Mouse (Mus musculus) kidney, embryonic 16.5 days (tissue): Measurements from ENCODE around the gene Mical3. TPM values are rescaled to one million over a fixed set of nuclear protein-coding genes. Genes with fewer than 3 reads are reported as not detected.

Source experiments
- ATAC-seq: fragments of 200-750 bp; cut with Nextera tagmentation; 2 replicates; pipeline ENCODE4 v1.8.0; 2017; ENCODE audit warnings: moderate TSS enrichment; ENCODE audit not compliant: low FRiP score, low TSS enrichment
- H3K27ac ChIP-seq: fragments of 300-500 bp; sonication (generic); 2 replicates; pipeline ENCODE4 v1.5.1; 2014; ENCODE audit warnings: low read length
- H3K27me3 ChIP-seq: fragments of 300-500 bp; sonication (generic); 2 replicates; pipeline ENCODE4 v1.6.1; 2014; ENCODE audit warnings: low read length, control low read depth, mixed read lengths; ENCODE audit not compliant: insufficient read depth
- H3K36me3 ChIP-seq: fragments of 300-500 bp; sonication (generic); 2 replicates; pipeline ENCODE4 v1.6.1; 2014; ENCODE audit warnings: low read length, control low read depth, mixed read lengths; ENCODE audit not compliant: insufficient read depth
- H3K4me1 ChIP-seq: fragments of 300-500 bp; sonication (generic); 2 replicates; pipeline ENCODE4 v1.6.1; 2014; ENCODE audit warnings: low read length, control low read depth, mixed read lengths; ENCODE audit not compliant: insufficient read depth
- H3K4me2 ChIP-seq: fragments of 300-500 bp; sonication (generic); replicated peaks from 2 replicates; pipeline ENCODE4 v1.6.1; 2014; ENCODE audit warnings: low read depth, low read length
- H3K4me3 ChIP-seq: fragments of 300-500 bp; sonication (generic); 2 replicates; pipeline ENCODE4 v1.5.1; 2014; ENCODE audit warnings: mild to moderate bottlenecking, low read length
- H3K9ac ChIP-seq: fragments of 300-500 bp; sonication (generic); replicated peaks from 2 replicates; pipeline ENCODE4 v1.6.1; 2014; ENCODE audit warnings: low read length
- H3K9me3 ChIP-seq: fragments of 300-500 bp; sonication (generic); 2 replicates; pipeline ENCODE4 v1.6.1; 2016; ENCODE audit warnings: low read length, control low read depth
- WGBS: fragments of 180-500 bp; shearing (Covaris S2); extraction: QIAGEN DNeasy Blood & Tissue Kit; methylation state at CpG from one replicate; pipeline ENCODE4 v1.1.7; 2014; 5-methylcytosine and 5-hydroxymethylcytosine counted together
- polyA plus RNA-seq: library from polyadenylated mRNA; unstranded; fragments of >200 nt; fragmentation: Nextera tagmentation; extraction: Ambion mirVana; gene quantifications from 2 replicates; pipeline ENCODE4 v1.2.1, GENCODE M21; 2015

The Mical3 gene
- polyA plus RNA-seq, 1 experiment from 2014 or later = 10.9 TPM

DNA sequence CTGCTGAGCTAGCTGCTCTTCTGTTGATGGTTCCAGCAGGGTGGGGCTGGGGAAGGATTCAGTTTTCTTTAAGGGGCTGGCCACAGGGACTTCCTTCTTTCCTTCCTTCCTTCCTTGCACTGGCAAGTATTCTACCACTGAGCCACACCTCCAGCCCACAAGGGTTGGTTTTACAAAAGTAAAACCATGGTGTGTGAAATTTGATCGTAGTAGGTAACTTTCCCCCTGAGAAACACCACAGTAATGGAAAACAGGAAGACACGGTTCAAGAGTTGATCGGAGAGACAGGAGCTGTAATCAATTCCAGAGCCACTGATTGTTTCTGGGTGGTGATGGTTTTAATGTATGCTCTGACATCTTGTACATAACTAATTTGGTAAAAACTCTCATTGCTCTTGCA lies 18.6 kb upstream of the Mical3 start:
- H3K4me3 ChIP-seq = no peak overlapping the region
- H3K4me2 ChIP-seq = no peak overlapping the region
- WGBS = 46% methylated on average over 3 of the region's 3 CpGs
- H3K27ac ChIP-seq = no peak overlapping the region
- H3K9ac ChIP-seq = no peak overlapping the region
- no peaks in the 10 kb centered on the region for H3K9me3 ChIP-seq
- H3K27me3 ChIP-seq = no peaks in the 10 kb centered on the region
- peaks cover 18% of the 10 kb centered on the region for H3K4me1 ChIP-seq
- no peak for ATAC-seq
- H3K36me3 ChIP-seq = no peaks in the 10 kb centered on the region

GRCm38 (mm10) chr6:121148360-121148759 lies 17.6 kb upstream of the Mical3 start:
- H3K9me3 ChIP-seq = no peaks in the 10 kb centered on the region
- 46% methylated on average over 3 of the region's 3 CpGs for WGBS
- H3K27me3 ChIP-seq = no peaks in the 10 kb centered on the region
- H3K4me2 ChIP-seq = no peak overlapping the region
- no peak overlapping the region for H3K4me3 ChIP-seq
- peaks cover 26% of the 10 kb centered on the region for H3K4me1 ChIP-seq
- no peak overlapping the region for H3K9ac ChIP-seq
- no peaks in the 10 kb centered on the region for H3K36me3 ChIP-seq
- ATAC-seq = no peak
- H3K27ac ChIP-seq = no peak overlapping the region

DNA sequence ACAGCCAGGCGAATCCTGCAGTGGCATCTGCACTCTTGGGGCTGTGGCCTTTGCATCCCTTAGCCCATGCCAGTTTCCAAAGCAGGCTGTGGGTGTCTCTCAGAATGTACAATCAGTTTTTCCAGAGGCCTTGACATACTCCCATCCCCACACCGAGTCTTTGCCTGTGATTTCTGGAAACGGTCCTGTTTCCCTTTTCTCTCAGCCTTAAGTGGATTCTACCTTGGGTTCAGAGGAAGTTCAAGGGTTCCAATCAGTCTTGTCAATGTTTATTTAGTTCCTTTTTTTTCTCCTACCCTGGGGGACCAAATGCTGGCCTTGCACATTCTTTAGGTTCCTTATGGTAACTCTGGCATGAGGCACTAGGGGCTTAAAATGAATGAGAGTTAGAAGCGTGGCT lies 16.0 kb upstream of the Mical3 start:
- no peaks in the 10 kb centered on the region for H3K9me3 ChIP-seq
- no peaks in the 10 kb centered on the region for H3K36me3 ChIP-seq
- no peak overlapping the region for H3K9ac ChIP-seq
- 34% methylated on average over 4 of the region's 4 CpGs for WGBS
- H3K4me3 ChIP-seq = no peak overlapping the region
- H3K27me3 ChIP-seq = no peaks in the 10 kb centered on the region
- H3K4me2 ChIP-seq = no peak overlapping the region; the same call in 1 of the 2 replicates
- peak; percentile 58; the same call in 1 of the 2 replicates for ATAC-seq
- peak overlapping the region; percentile 51 for H3K27ac ChIP-seq
- peaks cover 28% of the 10 kb centered on the region for H3K4me1 ChIP-seq

- H3K27me3 ChIP-seq = no peaks in the 10 kb centered on the region
- no peaks in the 10 kb centered on the region for H3K9me3 ChIP-seq
- H3K9ac ChIP-seq = peak overlapping the region; percentile 29; the same call in 1 of the 2 replicates
- peaks cover 25% of the 10 kb centered on the region for H3K4me1 ChIP-seq
- H3K27ac ChIP-seq = no peak overlapping the region
- no peak overlapping the region for H3K4me3 ChIP-seq
- H3K4me2 ChIP-seq = no peak overlapping the region
- H3K36me3 ChIP-seq = no peaks in the 10 kb centered on the region
- 49% methylated on average over 8 of the region's 8 CpGs for WGBS
- ATAC-seq = no peak
Measured at GRCm38 (mm10) chr6:121145906-121146305, 15.1 kb upstream of the Mical3 start.

DNA sequence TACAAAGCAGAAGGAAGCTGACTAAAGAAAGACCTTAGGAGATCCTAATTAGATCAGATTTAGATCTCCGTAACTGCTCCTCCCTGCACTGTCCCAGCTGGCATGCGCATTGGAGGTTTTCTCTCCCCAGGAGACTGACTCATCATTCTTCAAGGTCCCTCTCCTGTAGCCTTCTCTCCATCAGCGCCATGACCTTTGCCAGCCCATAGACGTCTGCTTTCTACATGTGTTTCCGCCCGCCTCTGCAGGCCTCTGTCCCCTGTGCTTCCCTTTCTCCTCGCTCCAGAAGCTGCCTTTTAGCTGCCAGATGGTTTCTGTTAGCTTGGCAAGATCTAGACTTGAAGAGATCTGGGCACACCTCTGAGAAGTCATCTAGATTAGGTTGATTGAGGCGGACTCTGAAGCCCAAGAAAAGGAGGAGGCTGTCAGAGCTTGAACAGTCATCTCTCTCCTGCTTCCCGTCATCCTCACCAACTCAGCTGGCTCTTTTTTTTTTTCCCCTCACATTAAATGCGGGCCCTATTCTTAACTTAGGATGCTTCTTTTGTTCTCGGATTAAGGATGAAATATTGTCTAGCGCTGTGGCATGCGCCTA lies 14.3 kb upstream of the Mical3 start:
- 68% methylated on average over 13 of the region's 13 CpGs for WGBS
- Histone ChIP-seq H3K4me1 (peaks cover 25% of the 10 kb centered on the region), H3K36me3 (no peaks in the 10 kb centered on the region), H3K4me2 (no peak overlapping the region), H3K9ac (no peak overlapping the region), H3K27ac (no peak overlapping the region), H3K4me3 (no peak overlapping the region), H3K27me3 (no peaks in the 10 kb centered on the region), H3K9me3 (no peaks in the 10 kb centered on the region)
- ATAC-seq = no peak

DNA sequence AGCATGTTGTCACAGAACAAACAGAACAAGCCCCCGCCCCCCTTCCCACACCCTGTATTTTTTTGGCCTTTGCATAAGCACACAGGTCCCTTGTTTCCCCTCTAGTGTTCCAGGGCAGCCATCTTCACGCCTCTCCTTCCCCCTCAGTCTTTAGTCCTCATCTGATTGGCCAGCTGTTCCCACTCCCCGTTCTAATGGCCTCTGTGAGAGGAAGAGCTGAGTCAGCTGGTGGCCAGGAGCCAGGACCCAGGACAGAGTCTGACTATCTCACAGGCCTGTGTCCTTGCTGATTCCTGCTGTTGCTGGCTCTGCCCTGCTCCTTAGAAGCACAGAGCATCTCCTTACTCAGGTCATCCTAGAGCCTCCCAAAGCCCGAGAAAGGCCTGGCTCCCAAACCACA lies 13.3 kb upstream of the Mical3 start:
- Histone ChIP-seq H3K9me3 (no peaks in the 10 kb centered on the region), H3K4me2 (no peak overlapping the region), H3K9ac (no peak overlapping the region), H3K27ac (peak overlapping the region; percentile 7; the same call in 1 of the 2 replicates), H3K36me3 (no peaks in the 10 kb centered on the region), H3K4me3 (no peak overlapping the region), H3K27me3 (no peaks in the 10 kb centered on the region), H3K4me1 (peaks cover 25% of the 10 kb centered on the region)
- peak; percentile 73 for ATAC-seq
- 50% methylated on average over 4 of the region's 4 CpGs for WGBS

GRCm38 (mm10) chr6:121143439-121143838 lies 12.6 kb upstream of the Mical3 start:
- H3K4me1 ChIP-seq = peaks cover 25% of the 10 kb centered on the region
- H3K9ac ChIP-seq = no peak overlapping the region
- H3K27ac ChIP-seq = no peak overlapping the region
- H3K9me3 ChIP-seq = no peaks in the 10 kb centered on the region
- H3K4me2 ChIP-seq = no peak overlapping the region
- H3K4me3 ChIP-seq = no peak overlapping the region
- H3K27me3 ChIP-seq = no peaks in the 10 kb centered on the region
- 76% methylated on average over 8 of the region's 8 CpGs for WGBS
- H3K36me3 ChIP-seq = no peaks in the 10 kb centered on the region
- ATAC-seq = peak; percentile 32; the same call in 1 of the 2 replicates

DNA sequence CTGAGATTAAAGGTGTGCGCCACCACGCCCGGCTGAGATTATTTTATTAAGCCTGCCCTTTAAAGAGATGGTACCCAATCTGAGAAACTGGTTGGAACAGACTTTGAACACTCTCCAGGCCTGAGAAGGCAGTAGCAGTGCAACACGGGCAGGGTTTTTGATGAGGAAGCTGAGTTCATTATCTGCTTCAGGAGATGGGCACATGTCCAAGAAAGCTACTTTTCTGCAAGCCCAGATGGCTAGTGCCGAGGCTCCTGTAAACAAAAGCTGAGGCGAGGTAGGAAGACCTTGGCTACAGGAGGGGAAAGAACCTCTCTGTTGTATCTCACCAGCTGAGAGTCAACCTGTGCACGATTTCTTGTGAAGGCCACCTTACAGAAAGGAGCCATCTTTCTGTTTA lies 11.5 kb upstream of the Mical3 start:
- Histone ChIP-seq H3K9ac (no peak overlapping the region), H3K4me3 (no peak overlapping the region)
- WGBS = 88% methylated on average over 7 of the region's 7 CpGs

GRCm38 (mm10) chr6:121139271-121139670 lies 8.5 kb upstream of the Mical3 start:
- Histone ChIP-seq H3K4me1 (peaks cover 9% of the 10 kb centered on the region; the same call in 1 of the 2 replicates), H3K27ac (no peak overlapping the region), H3K36me3 (no peaks in the 10 kb centered on the region), H3K4me3 (no peak overlapping the region), H3K9me3 (no peaks in the 10 kb centered on the region), H3K27me3 (0 out of 2 replicates have a peak, but pooled peaks cover 3% of the 10 kb centered on the region), H3K4me2 (no peak overlapping the region), H3K9ac (no peak overlapping the region)
- no peak for ATAC-seq
- 77% methylated on average over 1 of the region's 1 CpGs for WGBS

More for the DNA sequence above, 11.5 kb upstream of the Mical3 start:
- Histone ChIP-seq H3K27ac (no peak overlapping the region), H3K27me3 (no peaks in the 10 kb centered on the region), H3K36me3 (no peaks in the 10 kb centered on the region), H3K9me3 (no peaks in the 10 kb centered on the region), H3K4me1 (peaks cover 25% of the 10 kb centered on the region), H3K4me2 (no peak overlapping the region)
- ATAC-seq = no peak

DNA sequence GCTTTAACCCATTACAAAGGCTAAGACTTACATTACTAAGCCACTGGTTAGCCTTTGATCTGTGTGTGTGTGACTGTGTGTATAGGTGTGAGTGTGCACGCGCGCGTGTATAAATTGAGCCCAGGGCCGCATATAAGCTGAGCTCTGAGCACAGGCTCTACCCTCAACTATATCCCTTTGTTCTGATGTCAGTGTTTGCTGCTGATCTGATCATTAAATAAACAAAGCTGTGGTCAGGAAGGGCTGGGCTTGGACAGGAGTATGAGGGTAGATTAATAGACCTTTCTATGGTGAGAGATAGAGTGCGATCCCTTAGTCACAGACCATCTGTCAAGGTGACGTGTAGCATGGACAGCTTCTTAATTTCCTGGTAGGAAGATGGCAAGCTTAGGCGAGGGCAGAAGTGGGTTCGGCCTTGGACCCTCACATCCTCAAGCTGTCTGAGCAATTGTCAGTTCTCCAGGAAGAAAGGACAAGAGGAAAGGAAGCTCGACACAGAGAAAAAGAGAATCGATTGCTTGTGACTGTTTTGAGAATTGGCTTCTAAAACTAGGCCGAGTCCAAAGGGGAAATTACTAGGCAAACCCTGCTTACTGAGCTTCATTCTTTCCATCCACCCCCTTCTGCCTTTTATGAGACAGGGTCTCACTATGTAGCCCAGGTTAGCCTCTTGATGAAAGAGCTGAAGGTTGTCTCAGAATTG lies 7.7 kb upstream of the Mical3 start:
- Histone ChIP-seq H3K27me3 (0 out of 2 replicates have a peak, but pooled peaks cover 4% of the 10 kb centered on the region), H3K27ac (no peak overlapping the region), H3K4me3 (no peak overlapping the region), H3K9me3 (no peaks in the 10 kb centered on the region), H3K4me1 (0 out of 2 replicates have a peak, but pooled peaks cover 3% of the 10 kb centered on the region), H3K9ac (no peak overlapping the region), H3K4me2 (no peak overlapping the region), H3K36me3 (no peaks in the 10 kb centered on the region)
- WGBS = 71% methylated on average over 12 of the region's 12 CpGs
- no peak for ATAC-seq
